Mouse (Mus musculus) cerebellum, postnatal 10 days (tissue): ENCODE measurements around the gene Ovol2.
"Not testable (repeated sequence)": the region's sequence is repeated elsewhere in the genome, so short reads cannot be mapped to it uniquely, and the experiment has no call there.

ENCODE experiments used
- DNase-seq, 2 experiments: peaks; one replicate each; pipeline ENCODE4 v3.0.0; 2021; ENCODE audit warnings: mixed read lengths in 2 of 2

Gene Ovol2

DNA sequence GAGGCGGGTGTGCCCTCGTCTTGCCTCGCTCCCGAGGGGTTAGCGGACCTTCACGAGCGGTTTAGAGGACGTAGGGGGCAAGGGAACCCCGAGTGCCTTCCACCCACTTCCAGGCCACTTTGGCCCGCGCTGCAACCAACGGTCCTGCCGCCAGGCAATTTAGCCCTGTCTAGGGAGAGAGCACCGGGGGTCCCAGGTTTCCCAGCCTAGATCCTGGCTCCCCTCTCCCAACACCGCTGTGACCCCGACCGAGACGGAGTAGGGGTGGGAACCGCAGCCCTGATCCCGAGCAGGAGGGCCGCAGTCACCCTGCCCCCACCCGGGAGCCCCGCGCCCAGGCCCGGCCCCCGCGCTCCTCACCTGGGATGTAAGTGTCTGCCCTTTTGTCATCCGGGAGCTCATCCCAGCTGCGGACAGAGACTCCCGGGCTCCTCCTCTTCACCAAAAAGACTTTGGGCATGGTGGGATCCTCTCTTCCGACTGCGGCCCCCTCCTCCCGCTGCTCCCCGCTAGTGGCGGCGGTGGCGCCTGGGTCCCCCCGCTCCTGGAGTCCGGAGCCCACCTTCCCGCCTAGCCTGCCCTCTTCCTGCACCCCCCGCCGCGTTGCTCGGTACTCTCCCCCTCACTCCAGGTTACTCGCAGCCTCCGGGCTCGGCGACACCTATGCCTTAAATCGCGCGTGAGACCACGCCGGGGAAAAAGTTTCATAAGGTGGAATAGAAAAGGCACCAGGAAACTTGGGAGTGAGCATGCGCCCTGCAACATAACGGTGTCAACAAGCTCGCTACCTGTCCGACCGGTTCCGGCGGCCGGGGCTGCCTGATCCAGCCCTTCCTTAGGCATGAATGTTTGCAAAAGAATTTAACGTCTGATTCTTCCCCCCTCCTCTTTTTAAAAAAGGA is at the start of gene Ovol2:
TSS of gene Ovol2 (minus strand) at position 746 of the 902 bp plus-strand sequence.
- peak; percentile 23 to 30 for DNase-seq

DNA sequence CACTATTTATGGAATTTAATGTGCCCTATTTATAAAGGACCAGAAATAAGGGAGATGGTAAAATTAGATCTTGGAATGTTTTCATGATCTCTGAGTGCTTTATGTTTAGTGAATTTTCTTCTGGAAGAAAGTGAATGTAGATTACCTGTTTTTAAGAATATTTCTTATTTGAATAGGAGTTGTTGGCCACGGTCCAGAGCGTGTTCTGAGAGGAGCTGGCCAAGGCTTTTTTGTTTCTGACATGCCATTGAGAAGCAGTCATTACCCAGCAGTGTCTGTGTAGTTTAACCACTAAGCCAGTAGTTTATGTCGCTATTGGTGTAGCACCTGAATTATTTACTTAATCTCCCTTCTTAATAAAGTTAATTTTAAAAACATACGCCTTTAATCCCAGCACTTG is 49.8 kb upstream of the Ovol2 start:
- peak; percentile 35 to 37 for DNase-seq

GRCm38 (mm10) chr2:144381293-144381692 is 49.3 kb upstream of the Ovol2 start:
- peak; percentile 55 to 63 for DNase-seq

GRCm38 (mm10) chr2:144375063-144375703 is 43.2 kb upstream of the Ovol2 start:
- no peak for DNase-seq

- DNase-seq: no peak
These were observed 41.1 kb upstream of the Ovol2 start for GRCm38 (mm10) chr2:144373063-144373462.

DNA sequence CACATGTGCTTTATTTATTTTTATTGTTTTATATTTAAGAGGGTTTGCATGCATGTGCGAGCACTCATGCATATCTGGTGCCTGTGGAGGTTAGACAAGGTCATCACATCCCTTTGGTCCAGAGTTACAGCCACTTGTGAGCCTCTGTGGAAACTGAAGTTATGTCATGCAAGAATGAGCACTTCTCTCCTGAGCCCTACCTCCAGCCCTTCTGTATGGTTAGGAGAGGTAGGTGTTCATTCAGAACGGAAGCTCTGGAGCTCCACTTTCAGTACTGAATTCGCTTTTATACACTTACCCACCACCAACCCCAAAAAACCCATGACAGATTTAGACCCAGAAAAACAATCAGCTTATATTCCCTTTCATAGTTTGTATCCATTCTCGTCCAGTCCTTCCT is 39.6 kb upstream of the Ovol2 start:
- no peak for DNase-seq

DNA sequence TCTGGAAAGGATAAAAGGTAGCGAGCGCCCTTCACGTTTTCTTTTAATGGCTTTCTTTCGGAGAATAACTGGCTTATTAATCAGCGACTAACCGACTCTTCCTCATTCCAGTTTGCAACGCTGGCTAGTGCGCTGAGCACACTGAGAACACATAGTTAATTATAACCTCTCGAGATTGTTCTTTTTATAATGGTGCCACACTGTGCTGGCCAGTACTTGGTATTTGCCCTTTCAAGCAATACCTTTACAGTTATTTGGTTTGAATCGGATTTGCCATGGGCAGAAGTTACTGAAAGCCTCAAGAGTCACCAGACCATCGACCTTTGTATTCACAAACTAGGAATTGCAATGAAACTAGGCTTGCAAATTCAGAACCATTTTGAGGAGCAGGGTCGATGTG is 37.6 kb upstream of the Ovol2 start:
- DNase-seq: no peak

- DNase-seq: no peak
These were observed 37.1 kb upstream of the Ovol2 start for GRCm38 (mm10) chr2:144369020-144369421.

GRCm38 (mm10) chr2:144368400-144369019 is 36.6 kb upstream of the Ovol2 start, which contains the start of the genes Kat14 and Pet117:
Kat14 (plus strand) TSS chr2:144368983.
Pet117 (plus strand) TSS chr2:144368996.
- DNase-seq: peak; percentile 91 to 96

- DNase-seq: no peak
These were observed 20.9 kb upstream of the Ovol2 start for GRCm38 (mm10) chr2:144352843-144353242.

DNA sequence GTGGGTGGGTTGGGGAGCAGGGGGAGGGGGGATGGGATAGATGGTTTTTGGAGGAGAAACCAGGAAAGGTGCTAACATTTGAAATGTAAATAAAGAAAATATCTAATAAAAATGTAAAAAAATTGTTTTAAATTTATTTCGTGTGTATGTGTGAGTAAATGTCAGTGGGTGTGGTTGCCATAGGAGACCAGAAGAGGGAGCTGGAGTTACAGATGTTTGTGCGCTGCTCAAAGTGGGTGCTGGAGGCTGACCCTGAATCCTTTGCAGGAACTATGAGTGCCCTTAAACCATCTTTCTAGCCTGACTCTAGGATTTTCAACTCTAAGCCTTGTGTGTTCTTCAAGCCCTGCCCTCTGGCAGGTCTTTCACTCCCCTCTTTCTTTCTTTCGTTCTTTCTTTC is 16.6 kb upstream of the Ovol2 start:
- DNase-seq: no peak

- no peak for DNase-seq
These were observed 11.2 kb upstream of the Ovol2 start for GRCm38 (mm10) chr2:144343158-144343557.

DNA sequence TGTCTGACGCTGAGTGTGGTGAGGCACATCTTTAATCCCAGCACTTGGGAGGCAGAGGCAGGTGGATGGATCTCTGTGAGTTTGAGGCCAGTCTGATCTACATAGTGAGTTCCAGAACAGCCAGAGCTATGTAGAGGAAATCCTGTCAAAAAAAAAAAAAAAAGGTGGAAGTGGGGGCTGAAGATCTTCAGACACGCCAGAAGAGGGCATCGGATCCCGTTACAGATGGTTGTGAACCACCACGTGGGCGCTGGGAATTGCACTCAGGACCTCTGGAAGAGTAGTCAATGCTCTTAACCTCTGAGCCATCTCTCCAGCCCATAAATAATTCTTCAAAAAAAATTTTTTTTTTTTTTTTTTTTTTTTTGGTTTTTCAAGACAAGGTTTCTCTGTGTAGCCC is 6.2 kb upstream of the Ovol2 start:
- not testable (repeated sequence) for DNase-seq

DNA sequence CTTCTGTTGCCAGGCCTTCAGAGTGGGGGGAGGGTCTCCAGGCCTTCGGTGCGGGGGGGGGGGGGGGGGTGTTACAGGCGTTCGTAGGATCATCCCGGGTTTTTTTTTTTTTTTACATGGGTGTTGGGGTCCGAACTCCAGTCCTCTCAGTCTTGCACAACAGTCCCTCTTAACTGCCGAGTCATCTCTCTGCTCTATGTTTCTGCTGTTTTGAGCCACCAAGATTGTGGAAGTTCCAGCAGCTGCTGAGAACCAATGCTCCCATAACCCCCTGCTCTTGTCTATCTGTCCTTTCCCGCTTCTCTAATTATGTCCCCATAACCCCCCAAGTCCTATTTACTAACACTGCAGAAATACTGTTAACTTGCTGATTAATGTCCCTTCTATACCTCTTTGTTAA is 5.8 kb upstream of the Ovol2 start:
- no peak for DNase-seq

GRCm38 (mm10) chr2:144337230-144337629 is 5.3 kb upstream of the Ovol2 start:
- no peak for DNase-seq

DNA sequence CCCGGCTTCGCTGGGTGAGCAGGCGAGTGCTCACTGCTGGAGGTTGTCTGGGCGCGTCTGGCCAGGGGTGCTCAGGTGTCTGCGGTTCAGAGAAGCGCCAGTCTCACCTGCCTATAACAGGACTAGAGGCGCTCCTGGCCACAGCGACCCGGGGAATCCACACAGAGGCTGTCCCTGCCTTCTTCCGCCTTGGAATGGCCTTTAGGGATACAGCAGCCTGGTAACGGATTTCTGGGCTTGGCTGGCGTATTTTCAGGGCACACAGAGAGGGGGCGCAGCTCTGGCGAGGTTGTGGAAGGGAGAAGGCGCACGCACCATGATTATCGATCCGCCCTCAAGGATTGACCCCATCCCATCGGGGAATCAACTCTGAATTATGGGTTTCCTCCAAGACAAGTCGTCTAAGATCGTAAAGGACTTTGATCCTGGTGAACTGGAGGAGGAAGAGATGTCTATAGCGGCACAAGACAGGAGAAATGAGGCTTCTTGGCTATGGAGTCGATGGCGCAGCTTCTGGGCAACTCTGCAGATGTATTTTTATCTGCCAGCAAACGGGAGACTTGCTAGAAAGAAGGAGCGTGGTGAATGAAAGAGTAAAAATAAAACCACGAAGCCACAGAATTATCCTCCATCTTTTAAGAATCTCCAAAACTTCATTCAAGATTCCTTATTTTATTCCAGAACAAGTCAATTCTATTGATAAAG is 1.3 kb upstream of the Ovol2 start:
- peak; percentile 30 to 39 for DNase-seq

DNA sequence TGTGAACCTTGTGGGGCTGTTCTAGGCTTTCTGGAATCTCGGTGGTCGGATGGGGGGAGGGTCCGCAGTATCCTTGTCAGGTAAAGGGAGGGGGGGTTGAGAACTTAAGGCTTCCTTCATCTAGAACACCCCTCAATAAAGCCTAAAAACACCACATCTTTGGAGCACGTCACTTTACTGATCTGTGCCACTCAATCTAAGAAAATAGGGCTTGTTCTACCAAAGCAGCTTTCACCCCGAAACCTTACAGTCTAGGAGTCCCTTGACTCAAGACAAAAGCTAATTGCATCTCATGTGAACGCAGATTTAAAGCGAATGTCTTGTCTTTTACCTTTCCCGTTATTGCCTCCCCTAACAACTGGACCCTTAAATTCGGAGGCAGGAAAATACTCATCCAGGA is 540 bp upstream of the Ovol2 start:
- DNase-seq: no peak

GRCm38 (mm10) chr2:144330960-144331371 is 980 bp downstream of the Ovol2 start:
- peak; percentile 30 to 42 for DNase-seq

DNA sequence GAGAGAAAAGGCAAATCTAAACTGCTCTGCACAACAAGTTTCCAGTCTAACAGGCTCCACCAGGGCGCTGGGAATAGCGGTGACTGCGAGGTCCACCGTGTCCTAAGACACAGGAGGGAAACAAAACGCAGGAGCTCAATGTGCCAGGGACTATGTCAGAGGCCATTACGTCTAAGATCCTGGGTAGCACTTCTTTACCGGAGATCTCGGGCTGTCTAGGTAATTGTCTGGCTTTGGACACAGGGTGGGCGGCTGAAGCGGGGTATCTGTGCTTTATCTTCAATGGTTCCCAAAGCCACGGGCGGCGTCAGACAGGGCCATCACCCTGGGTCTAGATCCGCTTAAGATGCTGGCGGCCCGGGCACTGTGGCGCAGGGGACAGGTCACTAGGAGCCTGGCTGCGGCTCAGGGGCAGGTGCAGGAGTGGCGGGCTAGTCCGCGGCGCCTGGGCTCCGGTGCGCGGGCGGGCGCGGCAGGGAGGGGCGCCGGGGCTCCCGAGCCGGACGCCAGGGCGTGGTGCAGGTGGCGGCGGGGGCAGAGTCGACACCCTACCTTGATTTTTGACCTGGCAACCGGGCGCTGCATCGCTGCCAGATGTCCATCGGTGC is 1.5 kb downstream of the Ovol2 start:
- DNase-seq: peak in 1 of 2 experiments; percentile 9

GRCm38 (mm10) chr2:144329937-144330336 is 2.0 kb downstream of the Ovol2 start:
- no peak for DNase-seq

- DNase-seq: no peak
These were observed 2.5 kb downstream of the Ovol2 start for GRCm38 (mm10) chr2:144329451-144329850.

- no peak for DNase-seq
These were observed 7.7 kb downstream of the Ovol2 start for GRCm38 (mm10) chr2:144324218-144324617.
